Mouse (Mus musculus): ENCODE measurements around the gene Spcs2. TPM values are rescaled to one million over a fixed set of nuclear protein-coding genes. Genes with fewer than 3 reads are reported as not detected.
"Not testable (repeated sequence)": the region's sequence is repeated elsewhere in the genome, so short reads cannot be mapped to it uniquely, and the experiment has no call there.

The Spcs2 gene
- polyA plus RNA-seq, 1 experiment from 2014 or later = 318 TPM

GRCm38 (mm10) chr7:99810814-99811213 is 52.4 kb downstream of the Spcs2 start:
- ATAC-seq (no peak), DNase-seq (ENCODE audit: low spot score) (no peak)
- WGBS = 62% methylated on average over 2 of the region's 2 CpGs
- H3K4me1 ChIP-seq (ENCODE audit: insufficient read depth, low read depth, low read length) = no peaks in the 10 kb centered on the region
- no peak overlapping the region for H3K27ac ChIP-seq (ENCODE audit: low read length)
- no peak overlapping the region for H3K9ac ChIP-seq (replicated peaks; ENCODE audit: low read depth)
- H3K9me3 ChIP-seq (ENCODE audit: low read length) = no peaks in the 10 kb centered on the region
- no peak overlapping the region for H3K4me3 ChIP-seq (ENCODE audit: low read depth, low read length)
- H3K36me3 ChIP-seq (ENCODE audit: insufficient read depth, low read length) = 0 out of 2 replicates have a peak, but pooled peaks cover 4% of the 10 kb centered on the region
- TF ChIP-seq EP300 (IDR thresholded peaks at IDR 0.05) = no peak
- no peak for TF ChIP-seq CTCF (IDR thresholded peaks at IDR 0.05)
- no peak overlapping the region for H3K4me2 ChIP-seq (replicated peaks; ENCODE audit: low read depth, low read length)
- no peaks in the 10 kb centered on the region for H3K27me3 ChIP-seq (replicated peaks; ENCODE audit: insufficient read depth, low read length)

GRCm38 (mm10) chr7:99807043-99807442 is 56.2 kb downstream of the Spcs2 start:
- not testable (repeated sequence) for H3K4me1 ChIP-seq (ENCODE audit: insufficient read depth, low read depth, low read length); H3K4me2 ChIP-seq (replicated peaks; ENCODE audit: low read depth, low read length); H3K9me3 ChIP-seq (ENCODE audit: low read length); ATAC-seq; H3K27ac ChIP-seq (ENCODE audit: low read length); H3K4me3 ChIP-seq (ENCODE audit: low read depth, low read length); H3K27me3 ChIP-seq (replicated peaks; ENCODE audit: insufficient read depth, low read length); H3K36me3 ChIP-seq (ENCODE audit: insufficient read depth, low read length); H3K9ac ChIP-seq (replicated peaks; ENCODE audit: low read depth)
- TF ChIP-seq EP300 (IDR thresholded peaks at IDR 0.05) = peak; percentile 80
- peak; percentile 34 for DNase-seq (ENCODE audit: low spot score)
- WGBS = 24% methylated on average over 7 of the region's 7 CpGs

DNA sequence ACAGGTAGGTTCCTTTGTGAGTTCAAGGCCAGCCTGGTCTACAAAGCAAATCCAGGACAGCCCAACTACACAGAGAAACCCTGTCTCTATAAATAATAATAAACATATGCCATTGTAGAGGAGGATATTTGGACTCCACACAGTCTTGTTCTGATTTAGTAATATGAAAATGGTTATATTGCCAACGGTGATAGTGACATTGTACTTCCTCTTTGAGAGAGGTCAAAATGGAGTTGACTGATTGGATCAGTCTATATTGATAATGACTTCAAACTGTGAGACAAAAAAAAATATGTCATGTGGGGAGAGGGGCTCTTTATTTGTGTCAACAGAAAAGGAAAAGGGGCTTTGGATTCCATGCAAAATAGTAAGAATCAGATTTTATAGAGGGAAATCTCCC is 57.9 kb downstream of the Spcs2 start:
- Histone ChIP-seq H3K36me3 (ENCODE audit: insufficient read depth, low read length) (no peaks in the 10 kb centered on the region), H3K9me3 (ENCODE audit: low read length) (no peaks in the 10 kb centered on the region), H3K4me1 (ENCODE audit: insufficient read depth, low read depth, low read length) (no peaks in the 10 kb centered on the region), H3K4me3 (ENCODE audit: low read depth, low read length) (no peak overlapping the region), H3K9ac (replicated peaks; ENCODE audit: low read depth) (no peak overlapping the region), H3K27me3 (replicated peaks; ENCODE audit: insufficient read depth, low read length) (no peaks in the 10 kb centered on the region), H3K27ac (ENCODE audit: low read length) (no peak overlapping the region), H3K4me2 (replicated peaks; ENCODE audit: low read depth, low read length) (no peak overlapping the region)
- TF ChIP-seq CTCF (IDR thresholded peaks at IDR 0.05) (no peak), EP300 (IDR thresholded peaks at IDR 0.05) (no peak)
- WGBS = 63% methylated on average over 1 of the region's 1 CpGs
- ATAC-seq (no peak), DNase-seq (ENCODE audit: low spot score) (no peak)

DNA sequence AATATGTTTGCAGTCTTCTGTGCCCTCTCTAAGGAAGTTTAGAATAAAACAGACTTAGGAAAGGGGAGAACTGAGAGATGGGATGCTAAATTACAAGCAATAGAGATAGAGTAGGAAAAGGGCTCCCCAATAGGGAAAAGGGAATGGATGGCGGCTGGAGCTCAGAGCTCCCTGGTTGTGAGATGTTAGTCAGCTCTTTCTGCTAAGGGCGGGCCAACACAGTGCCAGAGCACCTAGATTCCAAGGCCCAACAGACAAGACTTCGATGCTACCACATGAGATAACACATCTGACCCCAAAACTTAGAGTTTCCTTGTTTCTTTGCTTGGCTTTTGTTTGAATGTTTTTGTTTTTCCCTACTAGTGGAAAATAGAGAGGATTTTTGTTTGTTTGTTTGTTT is 59.2 kb downstream of the Spcs2 start:
- not testable (repeated sequence) for H3K4me3 ChIP-seq (ENCODE audit: low read depth, low read length); H3K4me1 ChIP-seq (ENCODE audit: insufficient read depth, low read depth, low read length); ATAC-seq; H3K27me3 ChIP-seq (replicated peaks; ENCODE audit: insufficient read depth, low read length); H3K36me3 ChIP-seq (ENCODE audit: insufficient read depth, low read length); H3K9me3 ChIP-seq (ENCODE audit: low read length); DNase-seq (ENCODE audit: low spot score); H3K4me2 ChIP-seq (replicated peaks; ENCODE audit: low read depth, low read length); H3K27ac ChIP-seq (ENCODE audit: low read length); H3K9ac ChIP-seq (replicated peaks; ENCODE audit: low read depth)
- WGBS = 78% methylated on average over 3 of the region's 3 CpGs

DNA sequence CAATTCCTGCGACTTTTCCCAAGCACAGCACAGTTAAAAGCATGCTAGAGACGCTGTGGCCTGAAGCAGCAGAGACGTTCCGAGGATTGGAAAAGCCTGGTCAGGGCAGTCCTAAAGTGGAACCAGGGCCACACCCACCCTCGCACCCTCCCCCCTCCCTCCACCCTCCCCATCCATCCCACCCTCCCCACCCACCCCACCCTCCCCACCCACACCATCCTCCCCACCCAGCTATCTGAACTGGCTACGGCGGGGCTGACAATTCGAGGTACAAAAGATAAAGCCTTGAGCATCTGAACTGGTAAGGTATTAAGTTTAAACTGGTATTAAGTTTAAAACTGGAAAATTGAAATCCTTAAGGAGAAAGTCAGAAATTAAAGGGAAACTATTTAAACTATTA is 59.7 kb downstream of the Spcs2 start:
- no peak overlapping the region for H3K9ac ChIP-seq (replicated peaks; ENCODE audit: low read depth)
- peak; percentile 70 for DNase-seq (ENCODE audit: low spot score)
- H3K9me3 ChIP-seq (ENCODE audit: low read length) = no peaks in the 10 kb centered on the region
- no peak overlapping the region for H3K27ac ChIP-seq (ENCODE audit: low read length)
- ATAC-seq = no peak
- H3K4me3 ChIP-seq (ENCODE audit: low read depth, low read length) = no peak overlapping the region
- no peaks in the 10 kb centered on the region for H3K27me3 ChIP-seq (replicated peaks; ENCODE audit: insufficient read depth, low read length)
- TF ChIP-seq EP300 (IDR thresholded peaks at IDR 0.05) (no peak), CTCF (IDR thresholded peaks at IDR 0.05) (no peak)
- H3K4me1 ChIP-seq (ENCODE audit: insufficient read depth, low read depth, low read length) = no peaks in the 10 kb centered on the region
- WGBS = 61% methylated on average over 8 of the region's 8 CpGs
- no peaks in the 10 kb centered on the region for H3K36me3 ChIP-seq (ENCODE audit: insufficient read depth, low read length)
- no peak overlapping the region for H3K4me2 ChIP-seq (replicated peaks; ENCODE audit: low read depth, low read length)

GRCm38 (mm10) chr7:99799118-99799517 is 64.1 kb downstream of the Spcs2 start:
- Histone ChIP-seq H3K9me3 (ENCODE audit: low read length) (no peaks in the 10 kb centered on the region), H3K27ac (ENCODE audit: low read length) (no peak overlapping the region), H3K27me3 (replicated peaks; ENCODE audit: insufficient read depth, low read length) (no peaks in the 10 kb centered on the region), H3K4me2 (replicated peaks; ENCODE audit: low read depth, low read length) (no peak overlapping the region), H3K4me3 (ENCODE audit: low read depth, low read length) (no peak overlapping the region), H3K36me3 (ENCODE audit: insufficient read depth, low read length) (no peaks in the 10 kb centered on the region), H3K9ac (replicated peaks; ENCODE audit: low read depth) (no peak overlapping the region), H3K4me1 (ENCODE audit: insufficient read depth, low read depth, low read length) (no peaks in the 10 kb centered on the region)
- DNase-seq (ENCODE audit: low spot score) (no peak), ATAC-seq (no peak)
- TF ChIP-seq CTCF (IDR thresholded peaks at IDR 0.05) = no peak
- TF ChIP-seq EP300 (IDR thresholded peaks at IDR 0.05) = no peak
- WGBS = 67% methylated on average over 7 of the region's 7 CpGs

DNA sequence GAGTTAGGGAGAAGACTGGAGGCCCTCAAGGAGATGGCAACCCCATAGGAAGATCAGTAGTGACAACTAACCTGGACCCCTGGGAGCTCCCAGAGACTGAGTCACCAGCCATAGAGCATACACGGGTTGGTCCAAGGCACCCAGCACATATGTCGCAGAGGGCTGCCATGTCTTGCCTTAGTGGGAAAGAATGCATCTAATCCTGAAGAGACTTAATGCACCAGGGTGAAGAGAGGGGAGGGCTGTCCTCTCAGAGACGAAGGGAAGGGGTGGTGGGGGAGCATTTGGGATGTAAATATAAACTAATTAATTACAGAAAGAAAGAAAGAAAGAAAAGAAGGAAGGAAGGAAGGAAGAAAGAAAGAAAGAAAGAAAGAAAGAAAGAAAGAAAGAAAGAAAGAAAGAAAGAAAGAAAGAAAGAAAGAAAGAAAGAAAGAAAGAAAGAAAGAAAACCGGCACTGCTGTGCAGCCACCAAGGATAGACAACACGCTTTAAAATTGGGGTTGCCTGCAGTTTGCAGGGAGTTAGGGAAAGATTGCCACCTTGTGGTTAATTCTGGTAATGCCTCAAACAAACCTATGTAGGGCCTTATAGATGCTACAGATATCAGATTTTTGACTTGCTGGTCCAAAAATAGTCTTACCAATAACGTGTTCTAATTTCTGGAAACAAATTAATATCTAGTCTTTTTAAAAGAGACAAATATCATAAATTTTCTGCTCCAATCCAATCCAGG is 65.2 kb downstream of the Spcs2 start:
- no peaks in the 10 kb centered on the region for H3K36me3 ChIP-seq (ENCODE audit: insufficient read depth, low read length)
- H3K27ac ChIP-seq (ENCODE audit: low read length) = no peak overlapping the region
- ATAC-seq = no peak
- no peak overlapping the region for H3K4me2 ChIP-seq (replicated peaks; ENCODE audit: low read depth, low read length)
- WGBS = 34% methylated on average over 6 of the region's 6 CpGs
- peak; percentile 85 for DNase-seq (ENCODE audit: low spot score)
- H3K9me3 ChIP-seq (ENCODE audit: low read length) = no peaks in the 10 kb centered on the region
- H3K9ac ChIP-seq (replicated peaks; ENCODE audit: low read depth) = no peak overlapping the region
- no peaks in the 10 kb centered on the region for H3K4me1 ChIP-seq (ENCODE audit: insufficient read depth, low read depth, low read length)
- H3K4me3 ChIP-seq (ENCODE audit: low read depth, low read length) = no peak overlapping the region
- no peaks in the 10 kb centered on the region for H3K27me3 ChIP-seq (replicated peaks; ENCODE audit: insufficient read depth, low read length)
- peak; percentile 85 for TF ChIP-seq CTCF (IDR thresholded peaks at IDR 0.05)
- no peak for TF ChIP-seq EP300 (IDR thresholded peaks at IDR 0.05)
